Mouse (Mus musculus) hindbrain, postnatal 0 days (tissue): Measurements from ENCODE around the gene Ythdc1. TPM values are rescaled to one million over a fixed set of nuclear protein-coding genes. Genes with fewer than 3 reads are reported as not detected.

Experiments used
- ATAC-seq: fragments of 200-750 bp; cut with Nextera tagmentation; 2 replicates; pipeline ENCODE4 v1.8.0; 2017; ENCODE audit warnings: mild to moderate bottlenecking, moderate TSS enrichment, moderate library complexity
- DNase-seq: peaks from one replicate; pipeline ENCODE4 v3.0.0-alpha.2; 2015; ENCODE audit warnings: low spot score
- H3K27ac ChIP-seq: fragments of 300-500 bp; sonication (generic); 2 replicates; pipeline ENCODE4 v1.5.1; 2014; ENCODE audit warnings: mild to moderate bottlenecking
- H3K27me3 ChIP-seq: fragments of 300-500 bp; sonication (generic); 2 replicates; pipeline ENCODE4 v1.6.1; 2014; ENCODE audit warnings: low read length, mixed read lengths; ENCODE audit not compliant: insufficient read depth
- H3K36me3 ChIP-seq: fragments of 300-500 bp; sonication (generic); 2 replicates; pipeline ENCODE4 v1.6.1; 2014; ENCODE audit warnings: low read length, mixed read lengths; ENCODE audit not compliant: insufficient read depth
- H3K4me1 ChIP-seq: fragments of 300-500 bp; sonication (generic); 2 replicates; pipeline ENCODE4 v1.6.1; 2014; ENCODE audit warnings: antibody characterized with exemption, low read length, mixed read lengths; ENCODE audit not compliant: insufficient read depth
- H3K4me2 ChIP-seq: fragments of 300-500 bp; sonication (generic); 2 replicates; pipeline ENCODE4 v1.6.1; 2014; ENCODE audit warnings: low read depth, mild to moderate bottlenecking, low read length, moderate library complexity, mixed read lengths
- H3K4me3 ChIP-seq: fragments of 300-500 bp; sonication (generic); 2 replicates; pipeline ENCODE4 v1.5.1; 2014; ENCODE audit warnings: low read length
- H3K9ac ChIP-seq: fragments of 300-500 bp; sonication (generic); replicated peaks from 2 replicates; pipeline ENCODE4 v1.6.1; 2014; ENCODE audit warnings: mild to moderate bottlenecking, low read length, moderate library complexity, mixed read lengths
- H3K9me3 ChIP-seq: fragments of 300-500 bp; sonication (generic); 2 replicates; pipeline ENCODE4 v1.6.1; 2016; ENCODE audit warnings: low read length, mixed read lengths
- CTCF ChIP-seq: IDR thresholded peaks from 2 replicates; pipeline ENCODE4 v1.5.1; 2016; ENCODE audit warnings: antibody characterized with exemption, control low read depth, low read depth
- WGBS: fragments of 180-500 bp; shearing (Covaris S2); extraction: QIAGEN DNeasy Blood & Tissue Kit; methylation state at CpG from one replicate; pipeline ENCODE4 v1.1.7; 2014; 5-methylcytosine and 5-hydroxymethylcytosine counted together
- polyA plus RNA-seq: library from polyadenylated mRNA; unstranded; fragments of >200 nt; fragmentation: Nextera tagmentation; extraction: Ambion mirVana; gene quantifications from 2 replicates; pipeline ENCODE4 v1.2.1, GENCODE M21; 2015
- total RNA-seq: library from RNA; depleted of rRNA; stranded (reverse); fragments of >200 nt; gene quantifications from 2 replicates; pipeline ENCODE4 v1.2.3, GENCODE M21; 2014; rRNA removed

Ythdc1 gene
- total and polyA plus RNA-seq, 2 experiments from 2014 or later = 27.5 to 33.6 TPM

GRCm38 (mm10) chr5:86857682-86858081 lies 53.7 kb downstream of the Ythdc1 start:
- no peak for TF ChIP-seq CTCF
- 13% methylated on average over 1 of the region's 1 CpGs for WGBS
- H3K9me3 ChIP-seq = no peaks in the 10 kb centered on the region
- no peak overlapping the region for H3K9ac ChIP-seq
- H3K27me3 ChIP-seq = no peaks in the 10 kb centered on the region
- no peaks in the 10 kb centered on the region for H3K36me3 ChIP-seq
- no peak overlapping the region for H3K4me2 ChIP-seq
- DNase-seq (no peak), ATAC-seq (no peak)
- H3K4me3 ChIP-seq = no peak overlapping the region
- no peak overlapping the region for H3K27ac ChIP-seq
- no peaks in the 10 kb centered on the region for H3K4me1 ChIP-seq

GRCm38 (mm10) chr5:86858336-86858735 lies 54.3 kb downstream of the Ythdc1 start:
- no peak overlapping the region for H3K4me2 ChIP-seq
- H3K4me1 ChIP-seq = no peaks in the 10 kb centered on the region
- ATAC-seq (no peak), DNase-seq (no peak)
- no peaks in the 10 kb centered on the region for H3K9me3 ChIP-seq
- no peak overlapping the region for H3K4me3 ChIP-seq
- 48% methylated on average over 3 of the region's 3 CpGs for WGBS
- no peaks in the 10 kb centered on the region for H3K27me3 ChIP-seq
- no peak overlapping the region for H3K9ac ChIP-seq
- no peak for TF ChIP-seq CTCF
- H3K27ac ChIP-seq = no peak overlapping the region
- no peaks in the 10 kb centered on the region for H3K36me3 ChIP-seq

DNA sequence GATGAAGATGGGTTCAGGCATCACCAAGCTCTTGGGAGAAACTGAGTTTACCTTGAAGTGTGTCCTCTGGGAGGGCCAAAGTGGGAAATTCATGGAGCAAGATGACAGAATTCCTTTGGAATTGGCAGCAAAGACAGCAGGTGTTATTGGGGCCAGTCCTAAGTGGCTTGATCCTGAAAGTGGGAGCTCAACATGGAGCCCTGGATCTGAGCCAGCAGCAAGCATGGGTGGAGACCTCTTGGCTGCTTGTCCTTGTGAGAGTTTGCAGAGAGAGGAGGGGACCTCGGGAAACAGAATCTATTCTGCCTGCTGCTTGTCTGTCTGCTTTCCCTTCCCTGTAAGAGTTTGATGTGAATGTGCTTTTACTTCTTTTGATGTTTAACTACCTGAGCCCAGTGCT lies 67.9 kb downstream of the Ythdc1 start:
- no peaks in the 10 kb centered on the region for H3K27me3 ChIP-seq
- no peak overlapping the region for H3K9ac ChIP-seq
- no peak for DNase-seq
- H3K4me3 ChIP-seq = no peak overlapping the region
- ATAC-seq = no peak
- no peak for TF ChIP-seq CTCF
- H3K4me1 ChIP-seq = no peaks in the 10 kb centered on the region
- no peak overlapping the region for H3K27ac ChIP-seq
- no peak overlapping the region for H3K4me2 ChIP-seq
- H3K36me3 ChIP-seq = no peaks in the 10 kb centered on the region
- WGBS = 25% methylated on average over 1 of the region's 1 CpGs
- H3K9me3 ChIP-seq = no peaks in the 10 kb centered on the region

Other genes with a start within 250 kb of the Ythdc1 start
- gene Tmprss11f, start 171.8 kb upstream of the Ythdc1 start, total RNA-seq = not detected in 2 replicates
- gene Tmprss11f, start 171.8 kb upstream of the Ythdc1 start, polyA plus RNA-seq = not detected in 2 replicates
- gene Tmprss11b, start 127.9 kb upstream of the Ythdc1 start, total RNA-seq = not detected in 2 replicates
- gene Tmprss11b, start 127.9 kb upstream of the Ythdc1 start, polyA plus RNA-seq = not detected in 2 replicates
- not detected in 2 replicates for gene Tmprss11e, start 58.4 kb upstream of the Ythdc1 start, total RNA-seq
- 0.04 TPM in 1 of 2 replicates, not detected in the other for gene Tmprss11e, start 58.4 kb upstream of the Ythdc1 start, polyA plus RNA-seq
- gene Ugt2b34, start 102.7 kb downstream of the Ythdc1 start, total RNA-seq = not detected in 2 replicates
- gene Ugt2b34, start 102.7 kb downstream of the Ythdc1 start, polyA plus RNA-seq = not detected in 2 replicates
- gene Ugt2b1, start 122.3 kb downstream of the Ythdc1 start, total RNA-seq = not detected in 2 replicates
- gene Ugt2b1, start 122.3 kb downstream of the Ythdc1 start, polyA plus RNA-seq = not detected in 2 replicates
- gene Ugt2b35, start 196.6 kb downstream of the Ythdc1 start, total RNA-seq = not detected in 2 replicates
- not detected in 2 replicates for gene Ugt2b35, start 196.6 kb downstream of the Ythdc1 start, polyA plus RNA-seq